Mouse (Mus musculus): Measurements from ENCODE around the gene Sntg2. TPM values are rescaled to one million over a fixed set of nuclear protein-coding genes. Genes with fewer than 3 reads are reported as not detected.

The Sntg2 gene
- polyA plus RNA-seq, 1 experiment, result not detected

DNA sequence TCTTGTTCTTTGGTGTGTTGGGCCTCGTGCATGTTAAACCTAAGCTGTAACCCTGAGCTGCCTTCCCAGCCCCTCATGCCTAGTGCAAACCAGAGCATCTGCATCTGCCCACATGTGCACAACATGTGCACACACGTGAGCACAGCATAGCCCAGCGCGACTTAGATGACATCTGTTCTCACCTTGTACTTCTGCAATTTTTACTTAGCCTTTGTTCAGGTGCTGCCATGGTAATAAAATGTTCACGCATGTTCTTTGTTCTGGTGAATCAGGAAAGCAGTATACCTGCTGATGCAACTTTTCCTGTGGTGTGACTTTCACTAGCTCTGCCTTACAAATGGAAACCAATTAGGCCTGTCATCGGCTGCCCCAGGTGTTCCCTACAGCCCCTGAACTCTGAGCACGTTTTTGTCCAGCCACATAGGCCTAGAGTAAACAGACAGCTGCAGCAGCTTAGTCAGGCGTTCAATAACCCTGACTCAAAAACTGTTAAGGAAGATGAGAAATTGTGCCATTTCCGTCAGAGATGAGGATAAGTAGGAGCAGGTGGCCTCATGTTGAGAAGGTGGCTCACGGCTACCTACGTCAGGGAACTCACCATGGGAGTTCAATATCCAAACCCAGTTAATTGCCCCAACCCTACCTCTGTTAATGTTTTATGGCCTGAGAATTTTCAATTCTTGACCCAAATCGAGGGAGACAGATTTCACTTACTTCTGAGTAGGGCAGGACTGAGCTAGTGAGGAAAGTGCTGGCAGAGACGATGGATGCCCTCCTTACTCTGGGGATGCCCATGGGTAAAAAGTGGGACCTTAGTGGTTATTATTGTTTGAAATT is 80.2 kb downstream of the Sntg2 start:
- Histone ChIP-seq H3K4me1 (ENCODE audit: control insufficient read depth, insufficient read depth, low read length) (no peaks in the 10 kb centered on the region), H3K4me3 (ENCODE audit: insufficient read depth, low read length) (no peak overlapping the region), H3K27ac (ENCODE audit: insufficient read depth, low read depth, low read length) (no peak overlapping the region)
- TF ChIP-seq POLR2A (IDR thresholded peaks at IDR 0.05; ENCODE audit: borderline replicate concordance, low read depth, low read length) (no peak), CTCF (IDR thresholded peaks at IDR 0.05; ENCODE audit: low read depth, low read length) (no peak)

- Histone ChIP-seq H3K27ac (ENCODE audit: insufficient read depth, low read depth, low read length) (no peak overlapping the region), H3K4me3 (ENCODE audit: insufficient read depth, low read length) (no peak overlapping the region), H3K4me1 (ENCODE audit: control insufficient read depth, insufficient read depth, low read length) (no peaks in the 10 kb centered on the region)
- TF ChIP-seq POLR2A (IDR thresholded peaks at IDR 0.05; ENCODE audit: borderline replicate concordance, low read depth, low read length), result no peak
- TF ChIP-seq CTCF (IDR thresholded peaks at IDR 0.05; ENCODE audit: low read depth, low read length), result no peak
These were observed 86.1 kb downstream of the Sntg2 start for GRCm38 (mm10) chr12:30286888-30287573.

GRCm38 (mm10) chr12:30283741-30284140 is 89.4 kb downstream of the Sntg2 start:
- no peaks in the 10 kb centered on the region for H3K4me1 ChIP-seq (ENCODE audit: control insufficient read depth, insufficient read depth, low read length)
- H3K27ac ChIP-seq (ENCODE audit: insufficient read depth, low read depth, low read length), result no peak overlapping the region
- H3K4me3 ChIP-seq (ENCODE audit: insufficient read depth, low read length), result no peak overlapping the region
- TF ChIP-seq CTCF (IDR thresholded peaks at IDR 0.05; ENCODE audit: low read depth, low read length) (no peak), POLR2A (IDR thresholded peaks at IDR 0.05; ENCODE audit: borderline replicate concordance, low read depth, low read length) (no peak)

- H3K4me3 ChIP-seq (ENCODE audit: insufficient read depth, low read length), result no peak overlapping the region
- no peak overlapping the region for H3K27ac ChIP-seq (ENCODE audit: insufficient read depth, low read depth, low read length)
- TF ChIP-seq CTCF (IDR thresholded peaks at IDR 0.05; ENCODE audit: low read depth, low read length) (no peak), POLR2A (IDR thresholded peaks at IDR 0.05; ENCODE audit: borderline replicate concordance, low read depth, low read length) (no peak)
- H3K4me1 ChIP-seq (ENCODE audit: control insufficient read depth, insufficient read depth, low read length), result no peaks in the 10 kb centered on the region
These were observed 100.8 kb downstream of the Sntg2 start for GRCm38 (mm10) chr12:30272242-30272985.

DNA sequence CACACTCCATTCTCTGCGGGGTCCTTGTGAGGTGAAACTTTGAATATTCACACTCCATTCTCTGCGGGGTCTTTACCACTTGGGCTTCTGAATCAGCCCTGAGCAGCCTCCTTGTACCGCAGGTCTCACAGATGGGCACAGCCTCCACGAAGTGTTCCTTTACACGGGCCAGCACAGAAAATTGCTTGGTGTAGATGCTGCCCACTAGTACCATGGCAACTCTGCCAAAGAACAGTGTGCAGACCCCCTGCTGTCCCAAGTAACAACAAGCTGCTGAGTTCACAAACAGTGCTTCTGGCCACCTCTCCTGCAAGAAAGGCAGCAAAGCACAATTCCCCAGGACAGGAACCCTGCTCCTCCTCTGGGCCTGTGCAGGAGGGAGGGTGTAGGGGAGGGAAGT is 109.0 kb downstream of the Sntg2 start:
- no peak overlapping the region for H3K4me3 ChIP-seq (ENCODE audit: insufficient read depth, low read length)
- no peak for TF ChIP-seq POLR2A (IDR thresholded peaks at IDR 0.05; ENCODE audit: borderline replicate concordance, low read depth, low read length)
- no peak overlapping the region for H3K27ac ChIP-seq (ENCODE audit: insufficient read depth, low read depth, low read length)
- H3K4me1 ChIP-seq (ENCODE audit: control insufficient read depth, insufficient read depth, low read length), result no peaks in the 10 kb centered on the region

DNA sequence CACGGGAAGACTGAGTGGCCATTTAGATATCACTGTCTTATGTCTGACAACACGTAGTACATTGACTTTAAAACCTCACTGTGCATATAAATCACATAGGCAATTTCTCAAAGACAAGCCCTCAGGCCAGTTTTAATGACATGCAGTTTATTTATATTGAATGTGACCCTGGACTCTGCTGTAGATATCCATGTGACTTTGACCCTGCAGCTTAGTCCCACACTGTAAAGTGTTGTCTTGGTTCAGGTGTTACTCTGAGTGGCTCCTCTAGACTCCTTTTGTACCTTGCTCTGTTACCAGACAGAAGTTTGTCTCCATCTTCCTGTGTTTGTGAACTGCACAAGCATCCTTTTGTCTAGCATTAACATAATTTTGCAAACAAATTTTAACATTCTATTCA is 112.0 kb downstream of the Sntg2 start:
- H3K4me3 ChIP-seq (ENCODE audit: insufficient read depth, low read length), result no peak overlapping the region

GRCm38 (mm10) chr12:30258641-30259040 is 114.5 kb downstream of the Sntg2 start:
- H3K4me3 ChIP-seq (ENCODE audit: insufficient read depth, low read length), result no peak overlapping the region
- TF ChIP-seq CTCF (IDR thresholded peaks at IDR 0.05; ENCODE audit: low read depth, low read length), result no peak
- TF ChIP-seq POLR2A (IDR thresholded peaks at IDR 0.05; ENCODE audit: borderline replicate concordance, low read depth, low read length), result no peak
- no peak overlapping the region for H3K27ac ChIP-seq (ENCODE audit: insufficient read depth, low read depth, low read length)
- no peaks in the 10 kb centered on the region for H3K4me1 ChIP-seq (ENCODE audit: control insufficient read depth, insufficient read depth, low read length)

More for the DNA sequence above, 112.0 kb downstream of the Sntg2 start:
- no peaks in the 10 kb centered on the region for H3K4me1 ChIP-seq (ENCODE audit: control insufficient read depth, insufficient read depth, low read length)
- no peak for TF ChIP-seq CTCF (IDR thresholded peaks at IDR 0.05; ENCODE audit: low read depth, low read length)
- no peak for TF ChIP-seq POLR2A (IDR thresholded peaks at IDR 0.05; ENCODE audit: borderline replicate concordance, low read depth, low read length)
- H3K27ac ChIP-seq (ENCODE audit: insufficient read depth, low read depth, low read length), result no peak overlapping the region

- Histone ChIP-seq H3K4me1 (ENCODE audit: control insufficient read depth, insufficient read depth, low read length) (no peaks in the 10 kb centered on the region), H3K4me3 (ENCODE audit: insufficient read depth, low read length) (no peak overlapping the region), H3K27ac (ENCODE audit: insufficient read depth, low read depth, low read length) (no peak overlapping the region)
- TF ChIP-seq POLR2A (IDR thresholded peaks at IDR 0.05; ENCODE audit: borderline replicate concordance, low read depth, low read length) (no peak), CTCF (IDR thresholded peaks at IDR 0.05; ENCODE audit: low read depth, low read length) (no peak)
These were observed 115.5 kb downstream of the Sntg2 start for GRCm38 (mm10) chr12:30257664-30258063.

DNA sequence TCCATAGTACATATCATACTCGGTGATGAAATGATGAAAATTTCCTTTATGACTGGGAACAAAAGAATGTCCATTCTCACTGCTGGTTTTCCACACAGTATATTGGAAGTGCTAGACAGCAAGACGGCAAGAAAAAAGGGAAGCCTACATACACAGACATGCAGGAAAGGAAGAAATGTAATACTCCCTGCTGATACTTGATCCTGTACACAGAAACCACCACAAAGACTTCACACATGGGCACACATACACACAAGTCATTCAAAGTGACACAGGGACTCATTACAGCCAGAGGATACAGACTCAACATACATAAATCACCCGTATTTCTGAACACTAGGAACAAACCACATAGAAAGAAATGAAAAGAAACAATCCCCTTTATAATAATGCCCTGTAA is 117.0 kb downstream of the Sntg2 start:
- H3K27ac ChIP-seq (ENCODE audit: insufficient read depth, low read depth, low read length), result no peak overlapping the region
- H3K4me3 ChIP-seq (ENCODE audit: insufficient read depth, low read length), result no peak overlapping the region
- H3K4me1 ChIP-seq (ENCODE audit: control insufficient read depth, insufficient read depth, low read length), result no peaks in the 10 kb centered on the region
- TF ChIP-seq POLR2A (IDR thresholded peaks at IDR 0.05; ENCODE audit: borderline replicate concordance, low read depth, low read length), result no peak
- no peak for TF ChIP-seq CTCF (IDR thresholded peaks at IDR 0.05; ENCODE audit: low read depth, low read length)

Measured in bone marrow macrophage, adult 2 months (primary cell).